Mouse (Mus musculus) hindbrain, embryonic 15.5 days (tissue): ENCODE data around the gene Hoxa3. TPM values are rescaled to one million over a fixed set of nuclear protein-coding genes. Genes with fewer than 3 reads are reported as not detected.

Experiments
- ATAC-seq: fragments of 200-750 bp; cut with Nextera tagmentation; 2 replicates; pipeline ENCODE4 v1.8.0; 2017; ENCODE audit warnings: low read depth, moderate number of reproducible peaks, moderate TSS enrichment; ENCODE audit not compliant: low FRiP score
- H3K27ac ChIP-seq: fragments of 300-500 bp; sonication (generic); replicated peaks from 2 replicates; pipeline ENCODE4 v1.5.1; 2015; ENCODE audit warnings: mild to moderate bottlenecking, inconsistent platforms
- H3K27me3 ChIP-seq: fragments of 300-500 bp; sonication (generic); 2 replicates; pipeline ENCODE4 v1.6.1; 2015; ENCODE audit warnings: control low read depth, inconsistent platforms
- H3K36me3 ChIP-seq: fragments of 300-500 bp; sonication (generic); 2 replicates; pipeline ENCODE4 v1.6.1; 2015; ENCODE audit warnings: control low read depth, inconsistent platforms
- H3K4me1 ChIP-seq: fragments of 300-500 bp; sonication (generic); replicated peaks from 2 replicates; pipeline ENCODE4 v1.6.1; 2015; ENCODE audit warnings: control low read depth, inconsistent platforms
- H3K4me2 ChIP-seq: fragments of 300-500 bp; sonication (generic); 2 replicates; pipeline ENCODE4 v1.6.1; 2015; ENCODE audit warnings: moderate library complexity, mild to moderate bottlenecking, inconsistent platforms
- H3K4me3 ChIP-seq: fragments of 300-500 bp; sonication (generic); 2 replicates; pipeline ENCODE4 v1.5.1; 2015; ENCODE audit warnings: mild to moderate bottlenecking, inconsistent platforms
- H3K9ac ChIP-seq: fragments of 300-500 bp; sonication (generic); 2 replicates; pipeline ENCODE4 v1.6.1; 2015; ENCODE audit warnings: inconsistent platforms
- H3K9me3 ChIP-seq: fragments of 300-500 bp; sonication (generic); 2 replicates; pipeline ENCODE4 v1.6.1; 2016; ENCODE audit warnings: control low read depth, inconsistent platforms
- WGBS: fragments of 180-500 bp; shearing (Covaris S2); methylation state at CpG from one replicate; pipeline ENCODE4 v1.1.7; 2015; 5-methylcytosine and 5-hydroxymethylcytosine counted together
- polyA plus RNA-seq: library from polyadenylated mRNA; unstranded; fragments of >200 nt; fragmentation: Nextera tagmentation; extraction: Ambion mirVana; gene quantifications from 2 replicates; pipeline ENCODE4 v1.2.1, GENCODE M21; 2015

The Hoxa3 gene
- polyA plus RNA-seq, 1 experiment from 2014 or later, result 16.3 TPM

GRCm38 (mm10) chr6:52211170-52211935 lies 1.8 kb downstream of the Hoxa3 start:
- Histone ChIP-seq H3K9ac (peak overlapping the region; percentile 12; the same call in 1 of the 2 replicates), H3K9me3 (no peaks in the 10 kb centered on the region), H3K27me3 (peaks cover 92% of the 10 kb centered on the region), H3K4me3 (peak overlapping the region; percentile 26), H3K36me3 (no peaks in the 10 kb centered on the region), H3K27ac (peak overlapping the region; percentile 42; the same call in 1 of the 2 replicates), H3K4me1 (peaks cover 17% of the 10 kb centered on the region), H3K4me2 (peak overlapping the region; percentile 40)
- ATAC-seq, result peak; percentile 67
- WGBS, result 2% methylated on average over 37 of the region's 37 CpGs

GRCm38 (mm10) chr6:52209685-52210046 lies 3.5 kb downstream of the Hoxa3 start:
- Histone ChIP-seq H3K27me3 (peaks cover 88% of the 10 kb centered on the region), H3K4me2 (peak overlapping the region; percentile 53), H3K27ac (no peak overlapping the region), H3K4me3 (peak overlapping the region; percentile 22; the same call in 1 of the 2 replicates), H3K36me3 (no peaks in the 10 kb centered on the region), H3K9me3 (no peaks in the 10 kb centered on the region), H3K9ac (no peak overlapping the region), H3K4me1 (peaks cover 17% of the 10 kb centered on the region)
- 9% methylated on average over 12 of the region's 12 CpGs for WGBS
- no peak for ATAC-seq

- Histone ChIP-seq H3K4me1 (peaks cover 21% of the 10 kb centered on the region), H3K4me3 (peak overlapping the region; percentile 22)
Measured at GRCm38 (mm10) chr6:52208868-52209684, 4.1 kb downstream of the Hoxa3 start.

GRCm38 (mm10) chr6:52208072-52208867 lies 4.9 kb downstream of the Hoxa3 start, which contains the start of gene Hoxa6:
Gene Hoxa6, minus strand, starts transcription at chr6:52208722.
- H3K27me3 ChIP-seq, result peaks cover 84% of the 10 kb centered on the region

More at GRCm38 (mm10) chr6:52208868-52209684, 4.1 kb downstream of the Hoxa3 start:
- H3K9me3 ChIP-seq, result no peaks in the 10 kb centered on the region
- H3K27ac ChIP-seq, result peak overlapping the region; percentile 62
- H3K9ac ChIP-seq, result 0 out of 2 replicates have a peak overlapping the region, but pooled peaks have one; percentile 5
- peak overlapping the region; percentile 53 for H3K4me2 ChIP-seq
- ATAC-seq, result no peak
- no peaks in the 10 kb centered on the region for H3K36me3 ChIP-seq
- peaks cover 87% of the 10 kb centered on the region for H3K27me3 ChIP-seq
- WGBS, result 7% methylated on average over 18 of the region's 18 CpGs

GRCm38 (mm10) chr6:52207684-52207976 lies 5.5 kb downstream of the Hoxa3 start:
- no peaks in the 10 kb centered on the region for H3K9me3 ChIP-seq
- peak overlapping the region; percentile 80; the same call in 1 of the 2 replicates for H3K27ac ChIP-seq
- peak overlapping the region; percentile 38; the same call in 1 of the 2 replicates for H3K4me3 ChIP-seq
- ATAC-seq, result no peak
- peak overlapping the region; percentile 53 for H3K4me2 ChIP-seq
- H3K36me3 ChIP-seq, result no peaks in the 10 kb centered on the region
- H3K27me3 ChIP-seq, result peaks cover 84% of the 10 kb centered on the region
- H3K9ac ChIP-seq, result no peak overlapping the region
- peaks cover 27% of the 10 kb centered on the region for H3K4me1 ChIP-seq

More at GRCm38 (mm10) chr6:52208072-52208867, 4.9 kb downstream of the Hoxa3 start, which contains the start of gene Hoxa6:
- peak within 1 kb of the TSS; percentile 80 for H3K27ac ChIP-seq
- peak within 1 kb of the TSS; percentile 38 for H3K4me3 ChIP-seq
- H3K36me3 ChIP-seq, result no peaks in the 10 kb centered on the region
- peak within 1 kb of the TSS; percentile 53 for H3K4me2 ChIP-seq
- WGBS, result 2% methylated on average over 47 of the region's 47 CpGs
- H3K4me1 ChIP-seq, result peaks cover 25% of the 10 kb centered on the region
- 0 out of 2 replicates have a peak within 1 kb of the TSS, but pooled peaks have one; percentile 5 for H3K9ac ChIP-seq
- no peaks in the 10 kb centered on the region for H3K9me3 ChIP-seq
- no peak for ATAC-seq

- H3K27me3 ChIP-seq, result peaks cover 84% of the 10 kb centered on the region
- no peak for ATAC-seq
Measured at GRCm38 (mm10) chr6:52206882-52207683, 6.1 kb downstream of the Hoxa3 start.

GRCm38 (mm10) chr6:52205638-52206621 lies 7.2 kb downstream of the Hoxa3 start:
- Histone ChIP-seq H3K9me3 (no peaks in the 10 kb centered on the region), H3K4me2 (peak overlapping the region; percentile 53), H3K9ac (peak overlapping the region; percentile 29; the same call in 1 of the 2 replicates), H3K27ac (peak overlapping the region; percentile 80), H3K4me3 (peak overlapping the region; percentile 38), H3K27me3 (peaks cover 81% of the 10 kb centered on the region), H3K4me1 (peaks cover 18% of the 10 kb centered on the region), H3K36me3 (no peaks in the 10 kb centered on the region)
- 3% methylated on average over 55 of the region's 55 CpGs for WGBS
- no peak for ATAC-seq

More at GRCm38 (mm10) chr6:52206882-52207683, 6.1 kb downstream of the Hoxa3 start:
- Histone ChIP-seq H3K27ac (peak overlapping the region; percentile 80; the same call in 1 of the 2 replicates), H3K4me3 (peak overlapping the region; percentile 38), H3K4me1 (peaks cover 27% of the 10 kb centered on the region), H3K36me3 (no peaks in the 10 kb centered on the region), H3K4me2 (peak overlapping the region; percentile 53), H3K9ac (no peak overlapping the region), H3K9me3 (no peaks in the 10 kb centered on the region)
- WGBS, result 8% methylated on average over 4 of the region's 4 CpGs

GRCm38 (mm10) chr6:52205221-52205620 lies 7.9 kb downstream of the Hoxa3 start:
- H3K9ac ChIP-seq, result peak overlapping the region; percentile 29; the same call in 1 of the 2 replicates
- no peaks in the 10 kb centered on the region for H3K9me3 ChIP-seq
- peak overlapping the region; percentile 80 for H3K27ac ChIP-seq
- H3K4me3 ChIP-seq, result peak overlapping the region; percentile 38
- ATAC-seq, result no peak
- WGBS, result 5% methylated on average over 14 of the region's 14 CpGs
- peaks cover 83% of the 10 kb centered on the region for H3K27me3 ChIP-seq
- no peaks in the 10 kb centered on the region for H3K36me3 ChIP-seq
- peaks cover 18% of the 10 kb centered on the region for H3K4me1 ChIP-seq
- H3K4me2 ChIP-seq, result peak overlapping the region; percentile 53

- H3K27ac ChIP-seq, result peak within 1 kb of the TSS; percentile 83
- H3K9ac ChIP-seq, result peak within 1 kb of the TSS; percentile 46
- under 1% methylated on average over 65 of the region's 65 CpGs for WGBS
- peak; percentile 83 for ATAC-seq
- peaks cover 18% of the 10 kb centered on the region for H3K4me1 ChIP-seq
- no peaks in the 10 kb centered on the region for H3K9me3 ChIP-seq
- peak within 1 kb of the TSS; percentile 38 for H3K4me3 ChIP-seq
- H3K27me3 ChIP-seq, result peaks cover 83% of the 10 kb centered on the region
- H3K36me3 ChIP-seq, result no peaks in the 10 kb centered on the region
- peak within 1 kb of the TSS; percentile 53 for H3K4me2 ChIP-seq
Measured at GRCm38 (mm10) chr6:52204050-52204752, 8.9 kb downstream of the Hoxa3 start, which contains the start of gene Hoxa5. Gene Hoxa5, minus strand, starts transcription at chr6:52204587.
